Mouse (Mus musculus): ENCODE data around the gene Rrbp1.

Gene Rrbp1

GRCm38 (mm10) chr2:144006686-144007085 lies 4.4 kb downstream of the Rrbp1 start:
- DNase-seq (ENCODE audit: low read depth, low spot score): no peak

- DNase-seq (ENCODE audit: low read depth, low spot score): no peak
Observed at GRCm38 (mm10) chr2:144005166-144005955, 5.7 kb downstream of the Rrbp1 start.

- DNase-seq (ENCODE audit: low read depth, low spot score): no peak
Observed at GRCm38 (mm10) chr2:144003544-144003943, 7.5 kb downstream of the Rrbp1 start.

GRCm38 (mm10) chr2:144002229-144002984 lies 8.7 kb downstream of the Rrbp1 start:
- no peak for DNase-seq (ENCODE audit: low read depth, low spot score)

GRCm38 (mm10) chr2:143992977-143993376 lies 18.1 kb downstream of the Rrbp1 start:
- no peak for DNase-seq (ENCODE audit: low read depth, low spot score)

GRCm38 (mm10) chr2:143991964-143992672 lies 18.9 kb downstream of the Rrbp1 start:
- DNase-seq (ENCODE audit: low read depth, low spot score): peak; percentile 17

GRCm38 (mm10) chr2:143990997-143991396 lies 20.1 kb downstream of the Rrbp1 start:
- no peak for DNase-seq (ENCODE audit: low read depth, low spot score)

GRCm38 (mm10) chr2:143988016-143988415 lies 23.0 kb downstream of the Rrbp1 start:
- DNase-seq (ENCODE audit: low read depth, low spot score): no peak

GRCm38 (mm10) chr2:143987485-143987884 lies 23.6 kb downstream of the Rrbp1 start:
- no peak for DNase-seq (ENCODE audit: low read depth, low spot score)

- DNase-seq (ENCODE audit: low read depth, low spot score): peak; percentile 29
Observed at GRCm38 (mm10) chr2:143983482-143983881, 27.6 kb downstream of the Rrbp1 start.

GRCm38 (mm10) chr2:143982901-143983300 lies 28.2 kb downstream of the Rrbp1 start:
- DNase-seq (ENCODE audit: low read depth, low spot score): no peak

- DNase-seq (ENCODE audit: low read depth, low spot score): no peak
Observed at GRCm38 (mm10) chr2:143982152-143982551, 28.9 kb downstream of the Rrbp1 start.

GRCm38 (mm10) chr2:143980781-143981398 lies 30.2 kb downstream of the Rrbp1 start:
- DNase-seq (ENCODE audit: low read depth, low spot score): peak; percentile 50

GRCm38 (mm10) chr2:143978444-143979147 lies 32.5 kb downstream of the Rrbp1 start:
- no peak for DNase-seq (ENCODE audit: low read depth, low spot score)

- no peak for DNase-seq (ENCODE audit: low read depth, low spot score)
Observed at GRCm38 (mm10) chr2:143975146-143975649, 35.9 kb downstream of the Rrbp1 start.

GRCm38 (mm10) chr2:143973161-143973560 lies 37.9 kb downstream of the Rrbp1 start:
- DNase-seq (ENCODE audit: low read depth, low spot score): no peak

- DNase-seq (ENCODE audit: low read depth, low spot score): no peak
Observed at GRCm38 (mm10) chr2:143971887-143972286, 39.2 kb downstream of the Rrbp1 start.

- DNase-seq (ENCODE audit: low read depth, low spot score): no peak
Observed at GRCm38 (mm10) chr2:143970841-143971240, 40.2 kb downstream of the Rrbp1 start.

GRCm38 (mm10) chr2:143969260-143969659 lies 41.8 kb downstream of the Rrbp1 start:
- DNase-seq (ENCODE audit: low read depth, low spot score): no peak

GRCm38 (mm10) chr2:143963318-143963717 lies 47.7 kb downstream of the Rrbp1 start:
- no peak for DNase-seq (ENCODE audit: low read depth, low spot score)

- DNase-seq (ENCODE audit: low read depth, low spot score): no peak
Observed at GRCm38 (mm10) chr2:143962192-143962591, 48.9 kb downstream of the Rrbp1 start.
